Mouse (Mus musculus) layer of hippocampus, adult 18-20 months (tissue): ENCODE results near the gene Rasal2. TPM values are rescaled to one million over a fixed set of nuclear protein-coding genes. Genes with fewer than 3 reads are reported as not detected.

Experiments
- total RNA-seq, 2 experiments: library from RNA; stranded (reverse); gene quantifications; 2 replicates each; pipeline ENCODE4 v1.2.3; 2021

Rasal2 gene
- total RNA-seq, 2 experiments from 2014 or later = 79.0 to 80.8 TPM

Other genes with a start within 250 kb of the Rasal2 start
- gene Cryzl2, start 46.0 kb upstream of the Rasal2 start, total RNA-seq = 1 to 10 TPM; 5.5 to 5.7 TPM
- gene Sec16b, start 94.1 kb upstream of the Rasal2 start, total RNA-seq = under 1 TPM; 0.32 to 0.46 TPM